Mouse (Mus musculus) CH12.LX (cell line): ENCODE measurements around the gene Btbd16. TPM values are rescaled to one million over a fixed set of nuclear protein-coding genes. Genes with fewer than 3 reads are reported as not detected.

ENCODE experiments used
- DNase-seq: peaks from one replicate; pipeline ENCODE4 v3.0.0-alpha.2; 2013; ENCODE audit errors: extremely low read depth
- H3K27ac ChIP-seq: 2 replicates; pipeline ENCODE4 v1.5.1; 2012; ENCODE audit warnings: low read depth, mild to moderate bottlenecking, control low read depth, moderate library complexity; ENCODE audit not compliant: insufficient read depth
- H3K27me3 ChIP-seq: replicated peaks from 2 replicates; pipeline ENCODE3; 2012; ENCODE audit warnings: inconsistent platforms
- H3K36me3 ChIP-seq, 2 experiments: replicated peaks in 1 of 2; 2 replicates each; pipeline versions ENCODE3 to v1.6.1; 2012; ENCODE audit warnings: inconsistent platforms in 1 of 2, low read length in 1 of 2, mild to moderate bottlenecking in 1 of 2, mixed read lengths in 1 of 2, moderate library complexity in 1 of 2; ENCODE audit not compliant: control insufficient read depth in 1 of 2, insufficient read depth in 1 of 2
- H3K4me1 ChIP-seq, 2 experiments: 2 replicates each; pipeline ENCODE4 v1.6.1; 2012; ENCODE audit warnings: inconsistent platforms in 1 of 2, moderate library complexity in 1 of 2; ENCODE audit not compliant: insufficient read depth in 2 of 2, control insufficient read depth in 1 of 2
- H3K4me2 ChIP-seq: 2 replicates; pipeline ENCODE4 v1.6.1; 2012; ENCODE audit warnings: low read depth, mild to moderate bottlenecking, control low read depth; ENCODE audit not compliant: poor library complexity, insufficient read depth, severe bottlenecking
- H3K4me3 ChIP-seq, 3 experiments: fragments of 150-350 bp in 1 of 3; sonication (generic) in 1 of 3; replicated peaks in 1 of 3; 2 replicates each; pipeline versions ENCODE3 to v1.5.1; 2011 to 2012; ENCODE audit warnings: low read depth in 2 of 3, low read length in 2 of 3, mild to moderate bottlenecking in 2 of 3, moderate library complexity in 2 of 3, control low read depth in 1 of 3, improper control_type of control experiment in 1 of 3, inconsistent platforms in 1 of 3, mixed read lengths in 1 of 3; ENCODE audit not compliant: poor library complexity in 1 of 3
- H3K79me2 ChIP-seq: replicated peaks from 2 replicates; pipeline ENCODE4 v1.6.1; 2012; ENCODE audit warnings: mild to moderate bottlenecking, moderate library complexity; ENCODE audit not compliant: control insufficient read depth, poor library complexity, insufficient read depth, severe bottlenecking; ENCODE audit errors: extremely low read depth
- H3K9ac ChIP-seq: 2 replicates; pipeline ENCODE4 v1.6.1; 2012; ENCODE audit warnings: low read depth, mild to moderate bottlenecking, control low read depth, moderate library complexity; ENCODE audit not compliant: insufficient read depth
- H3K9me3 ChIP-seq: replicated peaks from 2 replicates; pipeline ENCODE3; 2012; ENCODE audit warnings: low read length, inconsistent platforms, mixed read lengths
- BHLHE40 ChIP-seq: IDR thresholded peaks from 2 replicates; pipeline ENCODE4 v1.6.1; 2011; ENCODE audit warnings: mild to moderate bottlenecking, low read depth, low read length, improper control_type of control experiment
- CHD1 ChIP-seq: IDR thresholded peaks from 2 replicates; pipeline ENCODE4 v1.6.1; 2012; ENCODE audit warnings: low read depth, low read length, improper control_type of control experiment, inconsistent platforms
- CTCF ChIP-seq, 2 experiments: IDR thresholded peaks in 1 of 2; conservative IDR thresholded peaks in 1 of 2; 2 replicates each; pipeline ENCODE4 v1.5.1; 2011 to 2012; ENCODE audit warnings: low read depth in 2 of 2, low read length in 2 of 2, improper control_type of control experiment in 1 of 2, inconsistent platforms in 1 of 2, mild to moderate bottlenecking in 1 of 2, moderate library complexity in 1 of 2
- E2F4 ChIP-seq: IDR thresholded peaks from 2 replicates; pipeline ENCODE4 v1.6.1; 2011; ENCODE audit warnings: low read depth, low read length, improper control_type of control experiment; ENCODE audit not compliant: insufficient replicate concordance
- ELF1 ChIP-seq: IDR thresholded peaks from 2 replicates; pipeline ENCODE4 v1.6.1; 2014; ENCODE audit warnings: low read depth, mild to moderate bottlenecking, inconsistent platforms, low read length, improper control_type of control experiment
- EP300 ChIP-seq: IDR thresholded peaks from 2 replicates; pipeline ENCODE4 v1.6.1; 2011; ENCODE audit warnings: low read length, improper control_type of control experiment
- GABPA ChIP-seq: IDR thresholded peaks from 2 replicates; pipeline ENCODE4 v1.6.1; 2012; ENCODE audit warnings: low read depth, low read length, improper control_type of control experiment, inconsistent platforms; ENCODE audit not compliant: insufficient replicate concordance
- HCFC1 ChIP-seq: IDR thresholded peaks from 2 replicates; pipeline ENCODE4 v1.6.1; 2012; ENCODE audit warnings: low read depth, mild to moderate bottlenecking, inconsistent platforms, low read length, improper control_type of control experiment
- JUND ChIP-seq: conservative IDR thresholded peaks from 2 replicates; pipeline ENCODE4 v1.6.1; 2011; ENCODE audit warnings: low read depth, low read length, improper control_type of control experiment
- KAT2A ChIP-seq: IDR thresholded peaks from 2 replicates; pipeline ENCODE4 v1.6.1; 2012; ENCODE audit warnings: low read length, improper control_type of control experiment, inconsistent platforms; ENCODE audit not compliant: insufficient replicate concordance
- MAFK ChIP-seq: IDR thresholded peaks from 2 replicates; pipeline ENCODE4 v1.6.1; 2011; ENCODE audit warnings: low read length, improper control_type of control experiment; ENCODE audit not compliant: insufficient replicate concordance
- MAX ChIP-seq: IDR thresholded peaks from 2 replicates; pipeline ENCODE4 v1.6.1; 2011; ENCODE audit warnings: low read length, improper control_type of control experiment
- MAZ ChIP-seq: IDR thresholded peaks from 2 replicates; pipeline ENCODE4 v1.6.1; 2012; ENCODE audit warnings: low read depth, mild to moderate bottlenecking, inconsistent platforms, low read length, improper control_type of control experiment, moderate library complexity
- MEF2A ChIP-seq: IDR thresholded peaks from 2 replicates; pipeline ENCODE4 v1.6.1; 2014; ENCODE audit warnings: low read depth, mild to moderate bottlenecking, inconsistent platforms, low read length, improper control_type of control experiment, borderline replicate concordance
- MXI1 ChIP-seq: IDR thresholded peaks from 2 replicates; pipeline ENCODE4 v1.6.1; 2011; ENCODE audit warnings: mild to moderate bottlenecking, low read depth, low read length, improper control_type of control experiment
- MYC ChIP-seq: IDR thresholded peaks from 2 replicates; pipeline ENCODE4 v1.6.1; 2011; ENCODE audit warnings: low read depth, mild to moderate bottlenecking, improper control_type of control experiment, low read length
- NELFE ChIP-seq: IDR thresholded peaks from 2 replicates; pipeline ENCODE4 v1.6.1; 2011; ENCODE audit warnings: low read depth, low read length, improper control_type of control experiment
- NRF1 ChIP-seq: IDR thresholded peaks from 2 replicates; pipeline ENCODE4 v1.6.1; 2014; ENCODE audit warnings: low read depth, mild to moderate bottlenecking, inconsistent platforms, low read length, improper control_type of control experiment, moderate library complexity
- PAX5 ChIP-seq: IDR thresholded peaks from 2 replicates; pipeline ENCODE4 v1.6.1; 2012; ENCODE audit warnings: low read length, inconsistent platforms, mixed read lengths
- POLR2A ChIP-seq: IDR thresholded peaks from 2 replicates; pipeline ENCODE4 v1.6.1; 2011; ENCODE audit warnings: low read depth, mild to moderate bottlenecking, improper control_type of control experiment, low read length
- POLR2AphosphoS2 ChIP-seq: IDR thresholded peaks from 2 replicates; pipeline ENCODE4 v1.6.1; 2011; ENCODE audit warnings: low read depth, low read length, improper control_type of control experiment
- RAD21 ChIP-seq: IDR thresholded peaks from 2 replicates; pipeline ENCODE4 v1.6.1; 2011; ENCODE audit warnings: low read depth, mild to moderate bottlenecking, low read length, improper control_type of control experiment, moderate library complexity
- RCOR1 ChIP-seq: conservative IDR thresholded peaks from 2 replicates; pipeline ENCODE4 v1.6.1; 2012; ENCODE audit warnings: low read depth, mild to moderate bottlenecking, inconsistent platforms, low read length, improper control_type of control experiment
- SIN3A ChIP-seq: IDR thresholded peaks from 2 replicates; pipeline ENCODE4 v1.6.1; 2012; ENCODE audit warnings: low read length, improper control_type of control experiment, inconsistent platforms
- SMC3 ChIP-seq: IDR thresholded peaks from 2 replicates; pipeline ENCODE4 v1.6.1; 2011; ENCODE audit warnings: low read depth, low read length, improper control_type of control experiment
- TBP ChIP-seq: conservative IDR thresholded peaks from 2 replicates; pipeline ENCODE4 v1.6.1; 2011; ENCODE audit warnings: low read depth, low read length, improper control_type of control experiment
- TCF12 ChIP-seq: IDR thresholded peaks from 2 replicates; pipeline ENCODE4 v1.6.1; 2014; ENCODE audit warnings: low read depth, mild to moderate bottlenecking, inconsistent platforms, low read length, improper control_type of control experiment
- UBTF ChIP-seq: IDR thresholded peaks from 2 replicates; pipeline ENCODE4 v1.6.1; 2012; ENCODE audit warnings: low read depth, mild to moderate bottlenecking, inconsistent platforms, low read length, improper control_type of control experiment, moderate library complexity
- USF1 ChIP-seq: IDR thresholded peaks from 2 replicates; pipeline ENCODE4 v1.6.1; 2014; ENCODE audit warnings: low read depth, mild to moderate bottlenecking, inconsistent platforms, low read length, improper control_type of control experiment
- USF2 ChIP-seq: conservative IDR thresholded peaks from 2 replicates; pipeline ENCODE4 v1.6.1; 2011; ENCODE audit warnings: low read depth, low read length, improper control_type of control experiment
- ZKSCAN1 ChIP-seq: IDR thresholded peaks from 2 replicates; pipeline ENCODE4 v1.6.1; 2012; ENCODE audit warnings: low read depth, inconsistent platforms, low read length, improper control_type of control experiment, borderline replicate concordance
- ZMIZ1 ChIP-seq: IDR thresholded peaks from 2 replicates; pipeline ENCODE4 v1.6.1; 2012; ENCODE audit warnings: low read depth, mild to moderate bottlenecking, inconsistent platforms, low read length, improper control_type of control experiment
- ZNF384 ChIP-seq: IDR thresholded peaks from 2 replicates; pipeline ENCODE4 v1.6.1; 2012; ENCODE audit warnings: low read depth, low read length, improper control_type of control experiment, inconsistent platforms
- dilution Hi-C: fragments of 300-500 bp; cut with MboI; formaldehyde crosslinking; loops from 2 replicates; pipeline ENCODE4 v1.14.3; 2020; ENCODE audit warnings: low sequenced_read_pairs; ENCODE audit not compliant: extremely low pct_unique_long_range_greater_than_20kb, extremely low pct_ligation_motif_present
- in situ Hi-C: fragments of 300-500 bp; cut with MboI; formaldehyde crosslinking; loops from 3 replicates; pipeline ENCODE4 v1.14.3; 2019; ENCODE audit warnings: low sequenced_read_pairs, low pct_ligation_motif_present, low pct_unique_long_range_greater_than_20kb, mixed read lengths
- polyA plus RNA-seq: library from polyadenylated mRNA; unstranded; fragments of >175 nt; gene quantifications from 2 replicates; pipeline ENCODE4 v1.2.1, GENCODE M21; 2012; ENCODE audit warnings: low read depth; ENCODE audit not compliant: insufficient read length
- total RNA-seq, 2 experiments: library from RNA; depleted of rRNA; stranded (reverse); fragments of 300-350 nt in 1 of 2; fragments of >200 nt in 1 of 2; gene quantifications; 2 replicates each; pipeline ENCODE4 v1.2.3; 2012 to 2014

Btbd16 gene
- total and polyA plus RNA-seq, 3 experiments: not detected

DNA sequence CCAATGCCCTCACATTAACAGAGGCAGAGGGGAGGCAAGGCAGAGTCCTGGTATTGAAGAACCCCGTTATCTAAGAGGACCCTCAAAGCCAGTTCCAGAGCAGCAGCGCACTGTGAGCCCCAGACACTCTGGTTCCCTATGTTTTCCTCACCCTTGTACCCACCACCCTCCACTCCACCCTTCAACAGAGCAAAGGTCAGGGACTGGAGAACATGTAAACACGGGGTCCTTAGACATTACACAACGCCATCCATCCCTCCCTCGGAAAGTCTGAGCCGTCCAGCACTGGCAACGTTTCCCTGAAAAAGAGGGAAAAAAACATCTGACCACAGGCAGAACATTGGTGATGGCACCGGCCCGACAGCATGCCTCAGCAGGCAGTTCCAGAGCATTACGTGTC, 25.5 kb downstream of the Btbd16 start:
- H3K27me3 ChIP-seq: peaks cover 60% of the 10 kb centered on the region
- dilution Hi-C loops: no loop called here

DNA sequence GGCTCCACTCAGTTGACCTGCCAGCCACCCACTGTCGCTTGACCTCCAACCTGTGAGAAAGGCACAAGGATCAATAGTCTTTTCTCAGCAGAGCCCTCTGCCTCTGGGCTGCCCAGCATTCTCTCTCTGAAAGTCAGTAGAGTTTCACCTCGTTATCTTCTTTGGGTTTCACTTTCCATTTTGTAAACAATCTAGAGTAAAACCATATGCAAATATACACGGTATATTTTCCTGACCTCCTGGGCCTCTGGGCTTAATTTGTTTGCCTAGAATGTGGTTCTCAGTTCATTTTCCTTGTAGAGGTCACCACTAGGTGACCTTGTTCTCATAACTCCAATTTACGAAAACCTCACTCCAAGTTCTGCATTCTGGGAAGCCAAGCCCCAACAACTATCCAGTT, 26.8 kb downstream of the Btbd16 start:
- Histone ChIP-seq H3K4me2 (peak overlapping the region; percentile 54), H3K4me1 (peaks cover 17 to 22% of the 10 kb centered on the region in 2 experiments), H3K36me3 (no peaks in the 10 kb centered on the region), H3K9me3 (no peaks in the 10 kb centered on the region), H3K4me3 (no peak overlapping the region), H3K27me3 (peaks cover 57% of the 10 kb centered on the region), H3K9ac (no peak overlapping the region), H3K27ac (no peak overlapping the region), H3K79me2 (no peaks in the 10 kb centered on the region)
- in situ Hi-C loops: no loop called here
- dilution Hi-C loops: no loop called here
- peak; percentile 41 for DNase-seq
- TF ChIP-seq POLR2A: no peak
- TF ChIP-seq BHLHE40: peak; percentile 75
- no peak for TF ChIP-seq PAX5
- no peak for TF ChIP-seq E2F4
- TF ChIP-seq UBTF: no peak
- no peak for TF ChIP-seq KAT2A
- no peak for TF ChIP-seq ELF1
- 0 out of 2 replicates have a peak, but pooled peaks have one; percentile 15 for TF ChIP-seq RCOR1
- no peak for TF ChIP-seq GABPA
- TF ChIP-seq NRF1: no peak
- no peak for TF ChIP-seq ZNF384
- peak; percentile 45; the same call in 1 of the 2 replicates for TF ChIP-seq MYC
- TF ChIP-seq TBP: no peak
- TF ChIP-seq USF2: no peak
- no peak for TF ChIP-seq USF1
- no peak for TF ChIP-seq ZMIZ1
- no peak; the same call in 1 of the 2 replicates for TF ChIP-seq RAD21
- TF ChIP-seq SMC3: no peak
- no peak for TF ChIP-seq TCF12
- TF ChIP-seq MXI1: no peak
- TF ChIP-seq CHD1: no peak
- TF ChIP-seq EP300: peak; percentile 71
- no peak for TF ChIP-seq POLR2AphosphoS2
- TF ChIP-seq MAFK: 0 out of 2 replicates have a peak, but pooled peaks have one; percentile 53
- no peak for TF ChIP-seq MEF2A
- no peak for TF ChIP-seq SIN3A
- no peak for TF ChIP-seq MAZ
- TF ChIP-seq JUND: no peak
- no peak for TF ChIP-seq ZKSCAN1
- peak in 1 of 2 experiments; percentile 11; a peak in 1 of 4 replicates for TF ChIP-seq CTCF (conservative IDR thresholded peaks at IDR 0.05 in 1 of 2, IDR thresholded peaks at IDR 0.05 in 1 of 2; ENCODE audit: low read depth in 2 of 2, low read length in 2 of 2)

More for the DNA sequence above, 25.5 kb downstream of the Btbd16 start:
- Histone ChIP-seq H3K79me2 (no peaks in the 10 kb centered on the region), H3K9ac (no peak overlapping the region), H3K4me2 (no peak overlapping the region), H3K27ac (no peak overlapping the region), H3K36me3 (no peaks in the 10 kb centered on the region), H3K4me3 (no peak overlapping the region), H3K9me3 (no peaks in the 10 kb centered on the region), H3K4me1 (peaks cover 17 to 22% of the 10 kb centered on the region in 2 experiments)
- in situ Hi-C loops: no loop called here
- no peak for DNase-seq
- TF ChIP-seq MXI1: no peak
- no peak for TF ChIP-seq RCOR1
- TF ChIP-seq JUND: no peak
- TF ChIP-seq TCF12: no peak
- TF ChIP-seq MAX: no peak
- no peak for TF ChIP-seq ELF1
- no peak for TF ChIP-seq EP300
- no peak for TF ChIP-seq HCFC1
- no peak for TF ChIP-seq SIN3A
- TF ChIP-seq NELFE: no peak
- no peak for TF ChIP-seq POLR2A
